8 mouse cellular contexts compared by ENCODE assay signal in genomic region chr17:84096345-84097260, GRCm38 (mm10).
DNase-seq lines count a peak whose midpoint lies in the region; ATAC-seq and TF ChIP-seq lines count a peak whose summit lies in the region.

No protein-coding gene starts in this region.

- TF ChIP-seq EP300 in ES-Bruce4 (IDR thresholded peaks at IDR 0.05; ENCODE audit: insufficient read depth, low read depth, low read length), result peak; percentile 38; the same call in 1 of the 2 replicates

- H3K4me1 ChIP-seq in ES-Bruce4 (ENCODE audit: control insufficient read depth, insufficient read depth, low read length), result no peaks in the 10 kb centered on the region
- H3K4me1 ChIP-seq in forebrain, embryonic 11.5 days (replicated peaks; ENCODE audit: control insufficient read depth, insufficient read depth, low read length), result peaks cover 25% of the 10 kb centered on the region
- peaks cover 12% of the 10 kb centered on the region for H3K4me1 ChIP-seq in hindbrain, embryonic 11.5 days (replicated peaks; ENCODE audit: control insufficient read depth, insufficient read depth, low read length)
- H3K4me1 ChIP-seq in small intestine, adult 2 months (ENCODE audit: control insufficient read depth, insufficient read depth, insufficient read length, low read length), result peaks cover 15% of the 10 kb centered on the region

- no peaks in the 10 kb centered on the region for H3K9me3 ChIP-seq in ES-Bruce4 (replicated peaks; ENCODE audit: control insufficient read depth, insufficient read depth, low read length, poor library complexity, severe bottlenecking)
- peaks cover 2% of the 10 kb centered on the region; the same call in 1 of the 2 replicates for H3K9me3 ChIP-seq in forebrain, embryonic 11.5 days (ENCODE audit: control insufficient read depth, low read length)
- no peaks in the 10 kb centered on the region for H3K9me3 ChIP-seq in hindbrain, embryonic 11.5 days (ENCODE audit: control insufficient read depth, low read length)

- H3K27ac ChIP-seq in ES-Bruce4 (ENCODE audit: insufficient read depth, low read length), result no peak overlapping the region
- H3K27ac ChIP-seq in forebrain, embryonic 11.5 days (ENCODE audit: low read depth, low read length), result peak overlapping the region; percentile 96
- peak overlapping the region; percentile 94 for H3K27ac ChIP-seq in hindbrain, embryonic 11.5 days (ENCODE audit: low read depth, low read length)
- no peak overlapping the region for H3K27ac ChIP-seq in small intestine, adult 2 months (ENCODE audit: insufficient read depth, low read depth, low read length)

- no peak for TF ChIP-seq POLR2A in ES-Bruce4 (IDR thresholded peaks at IDR 0.05; ENCODE audit: insufficient read depth, low read length)
- TF ChIP-seq POLR2A in brain, embryonic 14.5 days (IDR thresholded peaks at IDR 0.05; ENCODE audit: borderline replicate concordance, extremely low read depth, insufficient read depth, insufficient read length, poor library complexity, severe bottlenecking), result 0 out of 2 replicates have a peak, but pooled peaks have one; percentile 4
- TF ChIP-seq POLR2A in small intestine, adult 2 months (IDR thresholded peaks at IDR 0.05; ENCODE audit: low read depth, low read length), result no peak

- no peaks in the 10 kb centered on the region for H3K27me3 ChIP-seq in ES-Bruce4 (ENCODE audit: control insufficient read depth, insufficient read depth, low read length, poor library complexity, severe bottlenecking)
- H3K27me3 ChIP-seq in forebrain, embryonic 11.5 days (ENCODE audit: control insufficient read depth, insufficient read depth, low read length), result no peaks in the 10 kb centered on the region
- H3K27me3 ChIP-seq in hindbrain, embryonic 11.5 days (ENCODE audit: control insufficient read depth, insufficient read depth, low read length), result no peaks in the 10 kb centered on the region
- no peaks in the 10 kb centered on the region for H3K27me3 ChIP-seq in small intestine, adult 2 months (ENCODE audit: control insufficient read depth, insufficient read depth, low read length)

- H3K9ac ChIP-seq in ES-Bruce4 (ENCODE audit: low read depth, poor library complexity, severe bottlenecking), result peak overlapping the region; percentile 31
- H3K9ac ChIP-seq in forebrain, embryonic 11.5 days (ENCODE audit: low read length), result peak overlapping the region; percentile 67
- peak overlapping the region; percentile 65 for H3K9ac ChIP-seq in hindbrain, embryonic 11.5 days (ENCODE audit: low read depth, low read length)

- WGBS in forebrain, embryonic 11.5 days, result 1% methylated on average over 58 of the region's 59 CpGs
- WGBS in hindbrain, embryonic 11.5 days, result 2% methylated on average over 59 of the region's 59 CpGs
- WGBS in small intestine, adult 2 months, result 9% methylated on average over 59 of the region's 59 CpGs

- H3K4me2 ChIP-seq in forebrain, embryonic 11.5 days (ENCODE audit: low read depth, low read length, severe bottlenecking), result peak overlapping the region; percentile 46; the same call in 1 of the 2 replicates
- peak overlapping the region; percentile 27 for H3K4me2 ChIP-seq in hindbrain, embryonic 11.5 days (replicated peaks; ENCODE audit: low read depth, low read length)

- TF ChIP-seq CTCF in ES-Bruce4 (IDR thresholded peaks at IDR 0.05; ENCODE audit: low read depth, low read length), result no peak
- TF ChIP-seq CTCF in brain, embryonic 14.5 days (IDR thresholded peaks at IDR 0.05; ENCODE audit: borderline replicate concordance, extremely low read depth, insufficient read depth, insufficient read length), result no peak
- no peak for TF ChIP-seq CTCF in small intestine, adult 2 months (IDR thresholded peaks at IDR 0.05; ENCODE audit: extremely low read depth, insufficient read length, insufficient replicate concordance, low read depth, low read length)

- no peaks in the 10 kb centered on the region for H3K36me3 ChIP-seq in ES-Bruce4 (ENCODE audit: control insufficient read depth, insufficient read depth, low read length, poor library complexity, severe bottlenecking)
- no peaks in the 10 kb centered on the region for H3K36me3 ChIP-seq in forebrain, embryonic 11.5 days (ENCODE audit: control insufficient read depth, insufficient read depth, low read length)
- no peaks in the 10 kb centered on the region for H3K36me3 ChIP-seq in hindbrain, embryonic 11.5 days (ENCODE audit: control insufficient read depth, insufficient read depth, low read length)
- no peaks in the 10 kb centered on the region for H3K36me3 ChIP-seq in small intestine, adult 2 months (ENCODE audit: control insufficient read depth, insufficient read depth, low read length)

- DNase-seq in brain, embryonic 14.5 days (ENCODE audit: low read depth), result peak; percentile 98
- DNase-seq in forebrain, embryonic 11.5 days (ENCODE audit: low spot score), result peak; percentile 94
- peak; percentile 92 for DNase-seq in hindbrain, embryonic 11.5 days (ENCODE audit: low spot score)
- DNase-seq in left cerebral cortex, adult 8-10 months (ENCODE audit: low spot score in 2 of 2), result peak; percentile 44 to 83
- DNase-seq in B cell, adult 2 months, result no peak

- ATAC-seq in forebrain, embryonic 11.5 days (replicated peaks; ENCODE audit: low FRiP score), result peak; percentile 95
- ATAC-seq in hindbrain, embryonic 11.5 days (ENCODE audit: low FRiP score), result peak; percentile 94
- peak; percentile 34; the same call in 1 of the 2 replicates for ATAC-seq in megakaryocyte-erythroid progenitor cell, adult 5-6 weeks (replicated peaks; ENCODE audit: low FRiP score, low TSS enrichment, poor library complexity, severe bottlenecking)

- H3K4me3 ChIP-seq in ES-Bruce4 (ENCODE audit: low read depth, low read length), result peak overlapping the region; percentile 25
- peak overlapping the region; percentile 9; the same call in 1 of the 2 replicates for H3K4me3 ChIP-seq in forebrain, embryonic 11.5 days (ENCODE audit: low read depth, low read length)
- peak overlapping the region; percentile 16; the same call in 1 of the 2 replicates for H3K4me3 ChIP-seq in hindbrain, embryonic 11.5 days (ENCODE audit: low read depth, low read length)
- H3K4me3 ChIP-seq in small intestine, adult 2 months (ENCODE audit: low read depth, low read length), result peak overlapping the region; percentile 57

Comparison
In these comparisons a context has a peak if more than half of its experiments do, and no peak if none do; other contexts are left out.
1. H3K27ac ChIP-seq: peak in forebrain, embryonic 11.5 days (single experiment) and hindbrain, embryonic 11.5 days (single experiment); none in ES-Bruce4 (single experiment) and small intestine, adult 2 months (single experiment).
2. DNase-seq: peak in brain, embryonic 14.5 days (single experiment), forebrain, embryonic 11.5 days (single experiment), hindbrain, embryonic 11.5 days (single experiment) and left cerebral cortex, adult 8-10 months (2 of 2); none in B cell, adult 2 months (0 of 2).
3. ATAC-seq: peak in every context shown above with its lines; median percentile 95 in forebrain, embryonic 11.5 days; 94 in hindbrain, embryonic 11.5 days; 34 in megakaryocyte-erythroid progenitor cell, adult 5-6 weeks.
4. Peak in every context shown above with its lines, with median percentiles within 50 percentile points of each other: H3K4me3 ChIP-seq and H3K9ac ChIP-seq.